Mouse (Mus musculus) CD4-positive naive resting alpha-beta T cell, adult 76 days (primary cell): ENCODE measurements around the gene Gm13212. TPM values are rescaled to one million over a fixed set of nuclear protein-coding genes. Genes with fewer than 3 reads are reported as not detected.

Experiments
- total RNA-seq: library from RNA; stranded (reverse); gene quantifications from one replicate; pipeline ENCODE4 v1.2.4, GENCODE M21; 2023

The Gm13212 gene
- total RNA-seq = 4.9 TPM

GRCm38 (mm10) chr4:145585078-145585477 is at the start of gene Gm13212:
Gm13212 (plus strand) TSS chr4:145585166.

GRCm38 (mm10) chr4:145670385-145670784 is 85.4 kb downstream of the Gm13212 start, which contains the start of gene Zfp980:
Zfp980 (plus strand) TSS chr4:145670685.

Other genes starting within 250 kb of the Gm13212 start
- gene Zfp990, start 74.4 kb upstream of the Gm13212 start, total RNA-seq = 1.1 TPM
- gene Zfp980, start 85.5 kb downstream of the Gm13212 start, total RNA-seq = 0.56 TPM